Mouse (Mus musculus): ENCODE results near the gene Lrrfip1.

DNA sequence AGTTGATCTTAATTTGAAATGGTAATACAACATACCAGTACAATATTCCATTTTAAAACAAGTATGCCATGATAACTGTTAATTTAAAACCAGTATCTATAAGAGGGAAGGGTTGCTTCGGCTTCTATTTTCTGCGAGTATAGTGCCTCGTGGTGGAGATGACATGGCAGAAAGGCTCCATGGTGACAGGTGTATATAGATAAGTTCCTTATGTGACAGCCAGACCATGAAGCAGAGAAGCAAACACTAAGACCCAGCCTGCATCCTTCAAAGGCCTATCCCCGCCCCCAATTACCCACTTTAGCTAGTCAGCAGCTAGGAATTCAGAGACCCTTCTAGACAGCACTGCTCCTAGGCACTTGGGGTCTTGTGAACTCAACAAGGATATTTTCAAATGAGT is 170.6 kb downstream of the Lrrfip1 start:
- TF ChIP-seq CTCF (IDR thresholded peaks at IDR 0.05; ENCODE audit: low read depth) (no peak), EP300 (IDR thresholded peaks at IDR 0.05; ENCODE audit: low read depth) (no peak)

All from liver, embryonic 14.5 days (tissue).